Mouse (Mus musculus): ENCODE data around the gene Rad51b. TPM values are rescaled to one million over a fixed set of nuclear protein-coding genes. Genes with fewer than 3 reads are reported as not detected.

Gene Rad51b
- polyA plus RNA-seq, 1 experiment from 2014 or later: 5.1 TPM

GRCm38 (mm10) chr12:79681571-79681970, 384.5 kb downstream of the Rad51b start:
- ATAC-seq (no peak), DNase-seq (ENCODE audit: low read depth, low spot score) (no peak)
- no peak for TF ChIP-seq CTCF (IDR thresholded peaks at IDR 0.05)
- ChIA-PET CTCF (interaction anchor here (1.2 kb wide), 1 partner anchor 16 kb away, joined by 3 read pairs; no protein-coding TSS in a partner anchor), POLR2A (no interaction called here)
- in situ Hi-C loops (cut with MboI; ENCODE audit: low pct_unique_long_range_greater_than_20kb): no loop called here
- H3K27me3 ChIP-seq: no peaks in the 10 kb centered on the region

- POLR2A ChIA-PET: no interaction called here
- in situ Hi-C loops (cut with MboI; ENCODE audit: low pct_unique_long_range_greater_than_20kb): no loop called here
- DNase-seq (ENCODE audit: low read depth, low spot score) (no peak), ATAC-seq (no peak)
- no peaks in the 10 kb centered on the region for H3K27me3 ChIP-seq
- no peak for TF ChIP-seq CTCF (IDR thresholded peaks at IDR 0.05)
- CTCF ChIA-PET: no interaction called here
Observed at GRCm38 (mm10) chr12:79683350-79683749, 386.3 kb downstream of the Rad51b start.

GRCm38 (mm10) chr12:79683759-79684158, 386.7 kb downstream of the Rad51b start:
- CTCF ChIA-PET: no interaction called here
- POLR2A ChIA-PET: no interaction called here
- H3K27me3 ChIP-seq: no peaks in the 10 kb centered on the region
- in situ Hi-C loops (cut with MboI; ENCODE audit: low pct_unique_long_range_greater_than_20kb): no loop called here
- no peak for TF ChIP-seq CTCF (IDR thresholded peaks at IDR 0.05)
- DNase-seq (ENCODE audit: low read depth, low spot score) (no peak), ATAC-seq (no peak)

GRCm38 (mm10) chr12:79684338-79684737, 387.3 kb downstream of the Rad51b start:
- ATAC-seq (no peak), DNase-seq (ENCODE audit: low read depth, low spot score) (no peak)
- no peaks in the 10 kb centered on the region for H3K27me3 ChIP-seq
- CTCF ChIA-PET: no interaction called here
- in situ Hi-C loops (cut with MboI; ENCODE audit: low pct_unique_long_range_greater_than_20kb): no loop called here
- TF ChIP-seq CTCF (IDR thresholded peaks at IDR 0.05): peak; percentile 20
- POLR2A ChIA-PET: no interaction called here

- DNase-seq (ENCODE audit: low read depth, low spot score) (no peak), ATAC-seq (no peak)
- in situ Hi-C loops (cut with MboI; ENCODE audit: low pct_unique_long_range_greater_than_20kb): no loop called here
- ChIA-PET POLR2A (no interaction called here), CTCF (no interaction called here)
- no peaks in the 10 kb centered on the region for H3K27me3 ChIP-seq
- no peak for TF ChIP-seq CTCF (IDR thresholded peaks at IDR 0.05)
Observed at GRCm38 (mm10) chr12:79686594-79687325, 389.7 kb downstream of the Rad51b start.

GRCm38 (mm10) chr12:79687683-79688386, 390.8 kb downstream of the Rad51b start:
- no peak for TF ChIP-seq CTCF (IDR thresholded peaks at IDR 0.05)
- CTCF ChIA-PET: no interaction called here
- in situ Hi-C loops (cut with MboI; ENCODE audit: low pct_unique_long_range_greater_than_20kb): no loop called here
- POLR2A ChIA-PET: no interaction called here
- no peaks in the 10 kb centered on the region for H3K27me3 ChIP-seq
- no peak for ATAC-seq
- DNase-seq (ENCODE audit: low read depth, low spot score): no peak

- DNase-seq (ENCODE audit: low read depth, low spot score) (no peak), ATAC-seq (no peak)
- ChIA-PET POLR2A (no interaction called here), CTCF (no interaction called here)
- in situ Hi-C loops (cut with MboI; ENCODE audit: low pct_unique_long_range_greater_than_20kb): no loop called here
- no peak for TF ChIP-seq CTCF (IDR thresholded peaks at IDR 0.05)
- no peaks in the 10 kb centered on the region for H3K27me3 ChIP-seq
Observed at GRCm38 (mm10) chr12:79689299-79689698, 392.2 kb downstream of the Rad51b start.

- no peak for DNase-seq (ENCODE audit: low read depth, low spot score)
- H3K27me3 ChIP-seq: no peaks in the 10 kb centered on the region
- in situ Hi-C loops (cut with MboI; ENCODE audit: low pct_unique_long_range_greater_than_20kb): no loop called here
- ChIA-PET POLR2A (no interaction called here), CTCF (interaction anchor here (0.8 to 2.2 kb wide), 3 partner anchors 11 to 334 kb away, joined by 3 to 4 read pairs (median 3); no protein-coding TSS in a partner anchor)
- ATAC-seq: no peak
- TF ChIP-seq CTCF (IDR thresholded peaks at IDR 0.05): no peak
Observed at GRCm38 (mm10) chr12:79691929-79692862, 395.1 kb downstream of the Rad51b start.

GRCm38 (mm10) chr12:79695832-79696434, 398.9 kb downstream of the Rad51b start:
- no peaks in the 10 kb centered on the region for H3K27me3 ChIP-seq
- ChIA-PET CTCF (no interaction called here), POLR2A (no interaction called here)
- no peak for ATAC-seq
- in situ Hi-C loops (cut with MboI; ENCODE audit: low pct_unique_long_range_greater_than_20kb): no loop called here
- no peak for DNase-seq (ENCODE audit: low read depth, low spot score)
- TF ChIP-seq CTCF (IDR thresholded peaks at IDR 0.05): no peak

GRCm38 (mm10) chr12:79703555-79703954, 406.5 kb downstream of the Rad51b start:
- no peak for TF ChIP-seq CTCF (IDR thresholded peaks at IDR 0.05)
- DNase-seq (ENCODE audit: low read depth, low spot score) (no peak), ATAC-seq (no peak)
- ChIA-PET POLR2A (no interaction called here), CTCF (interaction anchor here (1.3 kb wide), 1 partner anchor 12 kb away, joined by 4 read pairs; no protein-coding TSS in a partner anchor)
- H3K27me3 ChIP-seq: no peaks in the 10 kb centered on the region
- in situ Hi-C loops (cut with MboI; ENCODE audit: low pct_unique_long_range_greater_than_20kb): no loop called here

Measured in Patski (cell line).